Mouse (Mus musculus): ENCODE measurements around the gene Esrrg. TPM values are rescaled to one million over a fixed set of nuclear protein-coding genes. Genes with fewer than 3 reads are reported as not detected.

Gene Esrrg
- polyA plus RNA-seq, 1 experiment = not detected

- Histone ChIP-seq H3K4me1 (ENCODE audit: control insufficient read depth) (no peaks in the 10 kb centered on the region), H3K4me3 (replicated peaks) (no peak overlapping the region), H3K27me3 (ENCODE audit: control insufficient read depth) (no peaks in the 10 kb centered on the region), H3K9me3 (ENCODE audit: control insufficient read depth, low read length) (no peaks in the 10 kb centered on the region), H3K36me3 (ENCODE audit: control insufficient read depth) (no peaks in the 10 kb centered on the region)
- TF ChIP-seq GATA1 (IDR thresholded peaks at IDR 0.05; ENCODE audit: low read length) = no peak
- TF ChIP-seq TAL1 (IDR thresholded peaks at IDR 0.05; ENCODE audit: low read length) = no peak
Measured at GRCm38 (mm10) chr1:188214885-188215611, 606.5 kb downstream of the Esrrg start.

- no peak for TF ChIP-seq GATA1 (IDR thresholded peaks at IDR 0.05; ENCODE audit: low read length)
- no peak for TF ChIP-seq TAL1 (IDR thresholded peaks at IDR 0.05; ENCODE audit: low read length)
- Histone ChIP-seq H3K9me3 (ENCODE audit: control insufficient read depth, low read length) (no peaks in the 10 kb centered on the region), H3K4me1 (ENCODE audit: control insufficient read depth) (no peaks in the 10 kb centered on the region), H3K27me3 (ENCODE audit: control insufficient read depth) (no peaks in the 10 kb centered on the region), H3K36me3 (ENCODE audit: control insufficient read depth) (no peaks in the 10 kb centered on the region), H3K4me3 (replicated peaks) (no peak overlapping the region)
Measured at GRCm38 (mm10) chr1:188221226-188221792, 612.7 kb downstream of the Esrrg start.

GRCm38 (mm10) chr1:188233036-188233724 lies 624.6 kb downstream of the Esrrg start:
- no peaks in the 10 kb centered on the region for H3K4me1 ChIP-seq (ENCODE audit: control insufficient read depth)
- no peaks in the 10 kb centered on the region for H3K9me3 ChIP-seq (ENCODE audit: control insufficient read depth, low read length)
- TF ChIP-seq TAL1 (IDR thresholded peaks at IDR 0.05; ENCODE audit: low read length) = no peak
- TF ChIP-seq GATA1 (IDR thresholded peaks at IDR 0.05; ENCODE audit: low read length) = no peak
- no peak overlapping the region for H3K4me3 ChIP-seq (replicated peaks)
- no peaks in the 10 kb centered on the region for H3K27me3 ChIP-seq (ENCODE audit: control insufficient read depth)
- no peaks in the 10 kb centered on the region for H3K36me3 ChIP-seq (ENCODE audit: control insufficient read depth)

- H3K36me3 ChIP-seq (ENCODE audit: control insufficient read depth) = no peaks in the 10 kb centered on the region
- no peaks in the 10 kb centered on the region for H3K27me3 ChIP-seq (ENCODE audit: control insufficient read depth)
- H3K9me3 ChIP-seq (ENCODE audit: control insufficient read depth, low read length) = no peaks in the 10 kb centered on the region
- TF ChIP-seq GATA1 (IDR thresholded peaks at IDR 0.05; ENCODE audit: low read length) = no peak
- TF ChIP-seq TAL1 (IDR thresholded peaks at IDR 0.05; ENCODE audit: low read length) = no peak
- H3K4me3 ChIP-seq (replicated peaks) = no peak overlapping the region
- no peaks in the 10 kb centered on the region for H3K4me1 ChIP-seq (ENCODE audit: control insufficient read depth)
Measured at GRCm38 (mm10) chr1:188238636-188239035, 630.0 kb downstream of the Esrrg start.

GRCm38 (mm10) chr1:188241766-188242165 lies 633.2 kb downstream of the Esrrg start:
- Histone ChIP-seq H3K36me3 (ENCODE audit: control insufficient read depth) (no peaks in the 10 kb centered on the region), H3K4me3 (replicated peaks) (no peak overlapping the region), H3K27me3 (ENCODE audit: control insufficient read depth) (no peaks in the 10 kb centered on the region), H3K4me1 (ENCODE audit: control insufficient read depth) (no peaks in the 10 kb centered on the region), H3K9me3 (ENCODE audit: control insufficient read depth, low read length) (no peaks in the 10 kb centered on the region)
- TF ChIP-seq TAL1 (IDR thresholded peaks at IDR 0.05; ENCODE audit: low read length) (no peak), GATA1 (IDR thresholded peaks at IDR 0.05; ENCODE audit: low read length) (no peak)

GRCm38 (mm10) chr1:188257500-188257899 lies 648.9 kb downstream of the Esrrg start:
- Histone ChIP-seq H3K36me3 (ENCODE audit: control insufficient read depth) (no peaks in the 10 kb centered on the region), H3K27me3 (ENCODE audit: control insufficient read depth) (no peaks in the 10 kb centered on the region), H3K4me1 (ENCODE audit: control insufficient read depth) (no peaks in the 10 kb centered on the region), H3K9me3 (ENCODE audit: control insufficient read depth, low read length) (peaks cover 7% of the 10 kb centered on the region; the same call in 1 of the 2 replicates), H3K4me3 (replicated peaks) (no peak overlapping the region)
- TF ChIP-seq TAL1 (IDR thresholded peaks at IDR 0.05; ENCODE audit: low read length) (no peak), GATA1 (IDR thresholded peaks at IDR 0.05; ENCODE audit: low read length) (no peak)

GRCm38 (mm10) chr1:188260259-188261107 lies 651.9 kb downstream of the Esrrg start:
- TF ChIP-seq GATA1 (IDR thresholded peaks at IDR 0.05; ENCODE audit: low read length) (no peak), TAL1 (IDR thresholded peaks at IDR 0.05; ENCODE audit: low read length) (no peak)
- no peak overlapping the region for H3K4me3 ChIP-seq (replicated peaks)

GRCm38 (mm10) chr1:188261903-188262682 lies 653.5 kb downstream of the Esrrg start, which contains the start of gene Ush2a:
Gene Ush2a, plus strand, starts transcription at chr1:188262023.
- no peaks in the 10 kb centered on the region for H3K4me1 ChIP-seq (ENCODE audit: control insufficient read depth)
- H3K36me3 ChIP-seq (ENCODE audit: control insufficient read depth) = no peaks in the 10 kb centered on the region
- H3K27me3 ChIP-seq (ENCODE audit: control insufficient read depth) = no peaks in the 10 kb centered on the region
- TF ChIP-seq TAL1 (IDR thresholded peaks at IDR 0.05; ENCODE audit: low read length) (no peak), GATA1 (IDR thresholded peaks at IDR 0.05; ENCODE audit: low read length) (no peak)
- H3K9me3 ChIP-seq (ENCODE audit: control insufficient read depth, low read length) = peaks cover 6% of the 10 kb centered on the region; the same call in 1 of the 2 replicates
- H3K4me3 ChIP-seq (replicated peaks) = no peak within 1 kb of the TSS

More at GRCm38 (mm10) chr1:188260259-188261107, 651.9 kb downstream of the Esrrg start:
- no peaks in the 10 kb centered on the region for H3K36me3 ChIP-seq (ENCODE audit: control insufficient read depth)
- no peaks in the 10 kb centered on the region for H3K27me3 ChIP-seq (ENCODE audit: control insufficient read depth)
- H3K9me3 ChIP-seq (ENCODE audit: control insufficient read depth, low read length) = peaks cover 7% of the 10 kb centered on the region; the same call in 1 of the 2 replicates
- H3K4me1 ChIP-seq (ENCODE audit: control insufficient read depth) = no peaks in the 10 kb centered on the region
